Mouse (Mus musculus): ENCODE measurements at regions not wholly inside any gene's neighbourhood (a gene's known extent, or its start where the extent isn't known, plus 50 kb on each side); places are given as distances from the start of the nearest gene placed in this dataset.

DNA sequence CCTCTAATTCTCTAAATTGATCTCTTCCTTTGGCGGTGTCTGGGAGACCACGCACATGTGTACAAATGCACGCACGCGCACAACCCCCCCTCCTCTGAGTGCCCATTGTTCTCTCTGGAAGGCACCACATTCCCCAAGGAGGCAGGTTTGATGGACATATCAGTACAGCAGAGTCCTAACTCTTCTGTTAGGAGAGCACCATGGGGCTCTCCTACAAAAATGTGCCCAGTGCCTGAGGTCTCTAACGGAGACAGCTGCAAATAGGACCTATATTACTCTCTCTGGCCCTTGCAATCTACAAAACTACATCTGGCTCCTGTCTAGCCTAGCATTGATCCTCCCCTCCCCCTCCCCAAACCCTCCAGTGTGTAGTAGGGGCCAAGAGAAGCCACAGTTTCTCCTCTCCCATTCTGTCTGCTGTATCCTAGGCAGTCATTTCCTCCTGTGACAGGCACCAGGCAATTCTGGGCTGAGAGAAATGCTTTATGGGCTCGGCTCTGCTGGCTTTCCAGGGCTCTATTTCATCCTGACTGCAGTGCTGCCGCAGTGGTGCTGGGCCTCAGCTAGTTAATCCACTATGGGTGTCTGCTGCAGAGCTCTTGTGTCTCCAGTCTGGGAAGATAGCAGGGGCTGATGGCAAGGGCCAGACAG is 340.6 kb downstream of the Rps24 start:
- DNase-seq (ENCODE audit: low spot score in 2 of 2) = no peak

DNA sequence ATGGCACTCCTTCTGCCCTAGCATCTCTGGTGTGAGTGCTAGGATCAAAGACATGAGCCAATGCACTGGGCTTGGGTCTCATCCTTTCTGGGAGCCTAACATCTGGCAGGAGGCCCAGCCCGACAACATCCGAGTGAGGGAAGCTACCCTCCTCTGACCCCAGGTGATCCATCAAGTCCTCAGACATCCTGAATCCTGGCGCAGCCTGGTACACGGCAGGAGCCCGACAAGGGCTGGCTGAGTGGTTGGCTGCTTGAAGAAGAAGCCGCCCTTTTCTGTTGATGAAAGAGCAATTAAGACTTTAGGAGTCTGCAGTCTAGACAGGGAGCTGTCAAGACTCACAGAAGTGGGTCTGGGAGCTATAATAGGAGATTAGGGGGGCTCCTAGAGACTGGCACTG is 342.1 kb downstream of the Rps24 start:
- no peak for DNase-seq (ENCODE audit: low spot score in 2 of 2)

DNA sequence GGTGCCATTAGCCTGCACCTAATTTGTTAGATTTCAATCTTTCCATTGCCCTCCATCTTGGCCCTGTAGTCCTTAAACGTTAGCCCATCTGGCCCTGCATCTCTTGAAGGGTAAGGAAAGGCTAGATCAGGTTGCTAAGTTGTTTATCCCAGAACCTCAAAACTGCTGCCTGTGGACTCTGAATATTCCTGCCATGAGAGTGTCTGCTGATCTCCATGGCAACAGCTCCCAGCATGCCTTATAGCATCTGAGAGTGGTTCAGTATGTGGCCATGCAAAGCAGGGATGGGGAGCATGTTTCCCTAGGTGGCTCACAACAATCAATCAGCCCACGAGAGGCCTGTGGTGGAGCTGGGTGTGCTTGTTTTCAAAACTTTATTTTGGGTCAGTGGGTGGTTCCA is 346.3 kb downstream of the Rps24 start:
- no peak for DNase-seq (ENCODE audit: low spot score in 2 of 2)

DNA sequence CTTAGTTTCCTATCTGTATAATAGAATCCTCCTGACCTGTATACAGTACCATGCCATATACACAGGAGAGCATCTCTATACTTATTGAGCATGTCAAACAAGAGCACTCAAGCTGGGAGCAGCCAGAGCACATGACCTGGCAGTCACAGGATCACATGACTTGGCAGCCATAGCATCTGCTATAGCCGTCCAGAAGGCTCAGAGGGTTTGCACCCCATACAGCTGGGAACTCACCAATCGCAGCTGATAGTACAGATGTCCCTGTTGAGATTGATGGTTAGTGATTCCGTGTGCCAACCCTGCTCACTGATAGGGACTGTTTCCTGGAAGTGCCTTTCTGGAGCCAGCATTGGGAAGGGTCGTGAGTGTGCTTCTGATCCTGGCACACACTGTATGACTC is 351.3 kb downstream of the Rps24 start:
- DNase-seq (ENCODE audit: low spot score in 2 of 2) = no peak

DNA sequence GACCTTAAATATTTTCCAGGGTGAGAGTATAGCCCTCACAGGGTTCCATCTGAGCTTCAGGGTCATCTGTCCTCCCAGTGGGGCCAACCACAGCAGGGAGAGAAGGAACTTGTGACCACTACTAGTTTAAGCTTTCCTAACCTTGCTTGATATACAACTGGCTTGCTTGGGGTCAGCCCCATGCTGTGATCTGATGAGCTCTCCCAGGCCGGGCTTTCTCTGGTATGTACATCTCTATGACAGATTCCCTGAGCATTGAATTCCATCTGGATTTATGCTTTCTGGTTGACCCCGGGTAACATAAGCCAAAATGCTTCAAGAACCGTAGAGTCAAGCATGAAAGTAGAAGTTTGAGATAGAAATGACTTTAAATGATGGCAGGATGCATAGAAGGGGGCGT is 352.1 kb downstream of the Rps24 start:
- DNase-seq (ENCODE audit: low spot score in 2 of 2) = no peak

DNA sequence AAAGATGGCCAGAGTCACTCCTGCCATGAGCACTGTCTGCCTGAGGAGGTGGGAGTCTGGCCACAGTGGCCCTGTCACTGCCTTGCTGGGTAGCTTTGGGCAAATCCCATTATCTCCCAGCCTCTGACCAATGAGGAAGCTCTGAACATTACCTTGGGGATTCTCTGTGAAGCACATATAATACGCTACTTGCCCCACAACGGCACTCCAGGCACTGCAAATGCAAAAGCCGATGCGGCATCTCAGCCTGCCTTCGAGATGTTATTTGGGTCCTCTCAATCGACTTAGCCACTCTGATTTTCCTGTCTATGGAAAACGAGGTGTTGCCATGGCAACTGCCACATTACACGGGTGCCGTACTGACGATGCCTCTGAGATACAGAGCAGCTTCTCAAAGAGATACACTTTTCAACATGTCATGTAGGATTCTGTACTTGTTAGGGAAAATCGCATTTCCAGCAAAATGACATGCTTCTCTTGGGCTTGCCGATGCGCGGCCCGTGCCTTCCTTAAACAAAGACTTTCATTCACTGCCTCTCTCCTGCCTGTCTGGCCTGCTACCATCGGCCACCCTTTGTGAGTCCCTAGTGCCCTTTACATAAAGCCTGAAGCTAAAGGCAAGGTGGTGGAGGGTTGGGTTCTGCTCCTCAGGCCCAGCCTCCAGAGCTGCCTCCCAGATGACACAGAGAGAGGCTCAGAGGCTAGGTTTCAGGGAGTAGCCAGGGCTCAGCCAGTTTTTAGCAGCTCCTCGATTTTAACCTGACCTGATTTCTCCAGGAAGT is 355.0 kb downstream of the Rps24 start:
- peak; percentile 38 to 72 for DNase-seq (ENCODE audit: low spot score in 2 of 2)

DNA sequence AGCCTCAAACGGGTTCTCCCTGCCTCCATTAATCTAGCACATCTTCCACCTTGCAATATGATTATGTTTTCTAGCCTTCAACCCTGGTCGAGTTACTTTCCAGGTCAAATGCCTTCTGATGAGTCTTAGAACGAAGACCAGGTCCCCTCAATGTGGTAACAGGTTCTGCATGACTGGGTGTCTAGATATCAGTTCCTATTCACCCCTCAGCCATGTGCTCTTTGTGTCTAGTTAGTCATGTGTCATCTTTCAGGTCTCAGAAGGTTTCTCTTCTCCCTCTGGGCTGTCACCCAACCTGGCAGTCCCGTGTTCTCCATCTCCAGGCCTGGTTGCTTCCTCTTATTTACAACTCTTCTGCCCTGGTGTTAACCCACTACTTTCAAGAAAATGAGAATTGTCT is 356.7 kb downstream of the Rps24 start:
- DNase-seq (ENCODE audit: low spot score in 2 of 2) = no peak

DNA sequence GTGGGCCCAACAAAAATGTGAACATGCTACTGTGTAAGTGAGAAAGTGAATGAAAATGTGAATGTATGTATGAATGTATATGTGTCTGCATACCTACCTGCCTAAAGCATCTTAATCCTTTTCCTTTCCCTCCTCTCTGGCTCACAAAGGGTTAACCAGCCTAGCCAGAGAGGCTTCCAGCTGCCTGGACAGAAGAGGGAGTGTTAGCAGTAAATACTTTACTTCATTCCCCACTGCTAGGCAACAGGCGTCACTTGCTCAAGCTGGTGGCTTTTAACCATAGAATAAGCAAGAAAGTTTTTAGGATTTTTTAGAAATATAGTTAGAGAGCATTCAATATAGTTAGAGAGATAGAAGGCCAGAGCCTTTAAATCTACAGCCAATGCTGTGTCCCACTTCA is 363.6 kb downstream of the Rps24 start:
- DNase-seq (ENCODE audit: low spot score in 2 of 2) = no peak

DNA sequence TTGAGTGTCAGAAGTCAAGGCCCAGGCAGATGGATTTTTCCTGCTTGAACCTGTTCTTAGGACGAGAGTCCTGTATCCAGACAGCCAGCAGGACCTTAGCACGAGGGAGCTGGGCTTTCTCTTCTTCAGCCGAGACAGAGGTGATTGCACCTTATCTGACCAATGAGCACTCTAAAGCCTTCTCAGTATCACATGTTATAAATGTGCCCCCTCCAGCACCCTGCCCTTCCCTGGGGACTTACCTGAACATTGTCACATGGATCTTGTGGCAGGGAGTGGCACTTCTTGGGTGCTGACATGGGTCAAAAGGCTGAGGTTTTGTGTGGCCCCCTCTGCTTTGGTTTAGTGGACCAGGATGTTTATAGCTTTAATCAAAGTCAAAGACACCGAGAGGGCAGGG is 367.5 kb downstream of the Rps24 start:
- DNase-seq (ENCODE audit: low spot score in 2 of 2) = no peak

DNA sequence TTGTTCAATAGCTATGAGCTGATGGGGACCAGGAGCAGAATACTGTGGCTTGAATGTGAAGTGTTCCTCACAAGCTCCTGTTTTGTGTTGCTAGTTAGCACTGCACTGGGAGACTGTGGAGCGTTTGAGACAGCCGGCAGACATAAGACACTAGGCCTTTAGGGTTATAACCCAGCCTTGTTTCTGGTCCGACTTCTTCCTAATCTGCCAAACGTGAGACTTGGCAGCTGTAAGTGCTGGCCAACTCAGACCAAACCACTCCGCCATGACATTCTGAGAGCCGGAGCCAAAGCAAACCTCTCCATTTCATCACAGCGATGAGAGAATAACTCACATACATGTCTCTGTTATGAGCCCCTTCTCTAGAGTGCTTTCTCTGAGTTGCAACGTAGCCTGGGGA is 375.2 kb downstream of the Rps24 start:
- DNase-seq (ENCODE audit: low spot score in 2 of 2) = no peak

DNA sequence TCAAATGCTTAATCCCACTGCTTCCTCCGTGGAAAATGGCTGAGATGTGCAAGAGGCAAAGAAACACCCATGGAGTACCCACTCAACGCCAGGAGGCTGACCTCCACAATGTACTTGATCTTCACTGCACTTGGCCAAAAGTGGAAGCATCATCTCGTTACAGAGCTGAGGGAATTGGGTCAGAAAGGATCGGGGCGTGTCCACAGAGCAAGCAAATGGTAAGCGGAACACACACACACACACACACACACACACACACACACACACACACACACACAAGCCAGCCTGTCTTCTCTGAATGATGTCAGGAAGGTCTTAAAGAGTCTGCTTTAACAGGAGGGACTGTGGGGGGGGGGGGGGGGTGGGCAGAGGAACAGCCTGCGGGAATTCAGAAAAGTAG is 375.7 kb downstream of the Rps24 start:
- DNase-seq (ENCODE audit: low spot score in 2 of 2) = no peak

DNA sequence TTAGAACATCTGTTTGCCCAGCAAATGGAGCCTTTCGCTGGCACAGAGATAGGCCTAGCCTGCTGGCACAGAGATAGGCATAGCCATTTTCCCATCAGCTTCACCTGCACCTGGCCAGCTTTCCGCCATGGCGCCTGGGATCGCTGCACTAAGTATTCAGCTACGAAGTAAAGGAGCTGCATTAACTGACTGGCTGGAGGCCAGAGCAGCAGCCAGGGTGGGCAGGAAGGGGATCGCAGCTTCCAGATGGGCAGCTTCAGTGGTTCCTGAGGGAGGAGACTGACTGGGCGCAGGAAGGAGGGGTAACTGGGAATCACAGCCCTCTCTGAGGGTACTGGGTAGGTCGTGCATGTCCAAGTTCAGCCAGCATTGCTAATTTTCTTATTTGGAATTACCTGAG is 376.2 kb downstream of the Rps24 start:
- no peak for DNase-seq (ENCODE audit: low spot score in 2 of 2)

DNA sequence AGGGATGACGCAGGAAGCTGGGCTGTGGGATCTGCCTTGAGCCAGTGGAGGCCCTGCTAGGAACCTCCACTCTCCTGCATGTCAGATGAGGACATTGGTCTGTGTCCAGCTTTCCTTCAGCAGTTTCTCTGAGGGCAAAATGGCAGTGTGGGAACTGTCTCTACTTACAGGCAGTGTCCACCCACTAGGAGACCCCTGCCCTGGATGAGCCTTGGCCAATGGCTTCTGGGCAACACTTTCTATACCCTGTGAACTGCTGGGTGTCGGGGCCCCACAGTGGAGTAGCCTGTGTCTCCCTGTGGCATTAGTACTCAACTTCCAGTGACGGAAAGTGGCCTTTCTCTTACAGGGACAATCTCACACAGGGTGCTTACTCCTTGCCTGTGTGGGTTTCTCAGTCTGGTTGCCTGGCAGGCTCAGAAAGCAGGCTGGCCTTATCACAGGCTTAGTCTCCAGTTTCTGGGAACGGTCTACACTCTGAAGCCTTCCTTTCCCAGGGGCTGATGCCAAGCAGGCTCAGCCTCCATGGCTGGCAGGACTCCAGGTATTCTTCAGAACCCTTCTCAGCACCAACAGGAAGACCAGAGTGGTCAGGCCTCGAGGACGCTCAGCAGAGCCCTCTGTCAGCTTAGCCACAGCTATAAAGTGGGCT is 378.8 kb downstream of the Rps24 start:
- no peak for DNase-seq (ENCODE audit: low spot score in 2 of 2)

DNA sequence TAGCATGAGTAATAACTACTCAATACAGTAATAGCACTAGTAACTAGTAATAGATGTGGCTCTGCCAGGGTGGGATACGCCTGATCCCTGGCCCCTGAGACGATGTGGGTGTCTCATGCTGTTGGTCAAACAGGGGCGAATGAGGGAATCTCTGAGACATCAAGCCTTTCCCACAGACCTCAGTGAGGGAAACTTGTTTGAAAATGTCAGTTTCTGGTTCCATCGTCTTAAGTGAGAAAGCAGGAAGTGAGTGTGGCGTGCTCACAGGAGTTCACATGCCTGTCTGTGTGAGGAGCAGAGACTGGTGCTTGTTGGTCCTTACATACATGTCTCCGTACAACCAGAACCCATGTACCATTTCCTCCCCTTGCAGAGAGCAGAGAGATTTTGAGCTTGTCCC is 380.9 kb downstream of the Rps24 start:
- no peak for DNase-seq (ENCODE audit: low spot score in 2 of 2)

DNA sequence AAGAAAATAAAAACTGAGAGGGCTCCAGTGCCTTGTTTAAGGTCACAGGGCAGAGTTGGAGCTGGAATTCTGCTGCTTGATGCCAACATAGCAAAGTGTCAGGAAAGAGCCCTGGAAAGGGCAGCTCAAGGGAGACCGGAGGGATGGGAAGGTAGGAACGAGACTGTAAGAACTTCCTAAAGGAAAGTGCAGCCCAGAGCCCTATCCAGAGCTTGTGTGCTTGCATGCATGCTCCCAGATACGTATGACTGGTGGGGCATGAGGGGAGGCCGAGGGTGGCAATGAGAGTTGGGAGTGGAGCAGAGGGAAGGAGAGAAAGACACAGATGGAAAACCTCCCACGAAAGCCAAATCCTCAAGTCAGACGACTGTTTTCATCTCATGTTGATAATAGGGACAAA is 381.8 kb downstream of the Rps24 start:
- DNase-seq (ENCODE audit: low spot score in 2 of 2) = no peak

DNA sequence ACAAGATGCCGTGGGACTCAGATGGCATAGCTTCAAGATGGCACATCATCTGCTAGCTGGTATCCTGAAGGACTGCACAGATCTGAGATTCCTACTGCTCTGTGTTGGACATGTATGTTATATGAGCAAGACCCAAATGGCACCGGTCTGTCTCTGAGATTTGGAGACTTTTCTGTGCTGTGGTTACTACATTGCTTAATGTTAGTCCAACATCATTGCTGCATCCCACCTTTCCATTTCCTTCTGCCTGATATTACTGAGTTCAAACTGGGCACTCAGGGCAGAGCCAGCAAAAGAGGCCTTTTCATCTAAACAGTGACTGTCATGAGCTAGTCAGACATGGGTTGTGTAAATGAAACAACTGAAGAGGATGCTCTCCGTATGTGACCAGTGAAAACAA is 383.3 kb downstream of the Rps24 start:
- DNase-seq (ENCODE audit: low spot score in 2 of 2) = no peak

DNA sequence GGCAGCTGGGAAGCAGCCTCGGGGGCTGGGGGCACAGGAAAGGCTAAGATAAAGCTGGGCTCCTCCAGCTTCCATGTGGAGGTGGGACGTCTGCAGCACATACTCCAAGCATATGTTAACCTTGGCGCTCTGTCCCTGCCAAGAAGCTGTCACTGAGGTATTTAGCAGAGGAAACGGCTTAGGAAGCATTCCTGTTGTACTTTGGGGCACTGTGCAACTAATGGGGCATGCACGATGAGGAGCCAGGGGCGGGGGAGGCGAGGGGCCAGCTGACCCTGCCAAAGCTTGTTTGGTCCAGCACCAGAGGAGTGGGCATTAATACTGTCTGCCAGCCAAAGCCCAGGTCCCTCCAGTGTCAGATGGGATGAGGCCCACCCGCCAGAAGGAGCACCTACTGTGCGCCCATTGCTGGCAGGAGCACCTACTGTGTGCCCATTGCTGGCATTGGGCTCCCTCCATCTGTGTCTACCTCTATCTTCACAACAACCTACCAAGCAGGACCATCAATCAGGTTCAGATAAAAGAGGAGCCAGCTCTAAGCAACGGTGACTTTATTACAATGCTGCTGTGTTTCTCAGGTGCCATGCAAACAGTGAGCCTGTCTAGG is 384.6 kb downstream of the Rps24 start:
- DNase-seq (ENCODE audit: low spot score in 2 of 2) = peak in 1 of 2 experiments; percentile 67

DNA sequence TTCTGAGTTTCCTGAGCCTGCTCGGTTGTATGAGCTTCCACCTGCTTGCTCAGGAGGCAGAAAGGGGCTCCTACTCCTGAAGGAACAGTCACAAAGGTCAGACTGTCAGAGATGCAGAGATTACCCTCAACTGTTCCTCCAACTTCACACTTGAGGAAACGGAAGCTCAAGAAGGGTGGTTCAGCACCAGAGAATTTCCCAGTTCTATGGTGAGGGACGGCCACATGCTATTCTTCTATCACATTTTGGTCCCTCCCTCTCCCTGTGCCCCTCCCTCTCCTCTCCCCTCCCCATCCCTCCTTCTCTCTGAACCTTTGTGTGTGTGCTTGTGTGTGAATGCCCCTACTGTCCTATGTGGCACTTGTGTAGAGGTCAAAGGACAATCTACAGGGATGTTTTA is 386.0 kb downstream of the Rps24 start:
- DNase-seq (ENCODE audit: low spot score in 2 of 2) = no peak

DNA sequence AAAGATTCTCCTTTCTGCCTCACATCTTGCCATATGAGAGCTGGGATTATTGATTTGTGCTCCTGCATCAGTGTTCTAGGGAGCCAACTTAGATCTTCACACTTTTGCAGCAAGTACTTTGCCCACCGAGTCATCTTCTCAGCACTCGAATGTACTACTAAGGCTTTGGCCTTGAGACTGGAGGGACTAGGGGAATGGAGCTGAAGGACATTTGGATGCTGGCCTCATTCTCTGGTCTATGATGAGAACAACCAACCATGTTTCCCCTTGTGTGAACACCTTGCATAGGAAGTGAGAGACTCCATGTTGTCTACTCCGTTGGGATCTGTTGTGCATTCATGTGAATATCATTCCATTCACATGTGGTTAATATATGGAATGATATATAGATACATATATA is 386.5 kb downstream of the Rps24 start:
- DNase-seq (ENCODE audit: low spot score in 2 of 2) = no peak

DNA sequence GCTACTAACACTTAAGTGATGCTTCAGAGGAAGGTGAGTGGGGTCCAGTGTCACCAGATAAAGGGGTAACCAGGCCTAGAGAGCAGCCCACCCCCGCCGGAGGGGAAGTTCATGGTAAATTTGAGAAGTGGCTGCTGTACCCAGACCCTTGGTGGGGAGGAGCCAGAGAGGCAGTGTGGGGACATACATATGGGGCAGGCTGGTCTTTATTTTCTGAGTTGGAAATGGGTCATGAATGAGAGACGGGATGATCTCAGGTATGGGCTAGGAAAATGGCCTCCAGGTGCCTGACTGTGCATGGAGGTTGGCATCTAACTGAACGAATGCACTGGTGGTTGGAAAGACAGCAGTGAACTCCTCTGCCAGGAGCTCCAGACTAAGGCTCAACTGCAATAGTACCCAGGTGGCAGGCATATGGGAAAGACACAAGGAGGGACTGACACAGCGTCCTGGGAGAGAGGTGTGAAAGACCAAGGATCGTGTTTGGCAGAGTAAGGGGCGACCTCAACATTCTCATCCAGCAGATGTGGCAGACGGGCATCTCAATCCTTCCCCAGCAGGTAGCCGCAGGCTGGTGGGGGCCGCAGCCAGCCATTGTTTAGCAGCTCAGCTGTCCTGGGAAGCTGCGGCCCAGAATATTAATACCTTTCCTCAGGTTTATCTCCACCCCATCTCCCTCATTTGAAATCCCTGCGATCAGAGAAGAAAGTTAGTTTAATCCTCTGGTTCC is 387.7 kb downstream of the Rps24 start:
- DNase-seq (ENCODE audit: low spot score in 2 of 2) = no peak

DNA sequence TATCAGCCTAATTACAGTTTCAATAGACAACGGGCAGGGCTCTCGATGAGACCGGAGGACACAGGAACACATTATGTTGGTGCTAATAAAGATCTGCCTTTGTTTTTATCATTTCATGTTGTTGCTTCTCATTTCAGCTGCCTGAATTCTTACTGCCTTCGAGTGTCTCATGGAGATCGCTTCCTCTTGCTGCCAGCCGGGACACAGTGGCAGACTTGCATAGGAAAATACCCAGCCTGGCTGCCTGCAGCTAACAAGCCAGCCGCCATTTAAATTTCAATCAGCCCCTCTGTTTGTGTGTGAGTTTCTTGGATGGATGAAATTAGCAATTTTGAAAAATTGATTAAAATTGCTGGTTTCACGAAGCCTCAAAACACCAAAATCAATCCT is 388.2 kb downstream of the Rps24 start:
- DNase-seq (ENCODE audit: low spot score in 2 of 2) = no peak

DNA sequence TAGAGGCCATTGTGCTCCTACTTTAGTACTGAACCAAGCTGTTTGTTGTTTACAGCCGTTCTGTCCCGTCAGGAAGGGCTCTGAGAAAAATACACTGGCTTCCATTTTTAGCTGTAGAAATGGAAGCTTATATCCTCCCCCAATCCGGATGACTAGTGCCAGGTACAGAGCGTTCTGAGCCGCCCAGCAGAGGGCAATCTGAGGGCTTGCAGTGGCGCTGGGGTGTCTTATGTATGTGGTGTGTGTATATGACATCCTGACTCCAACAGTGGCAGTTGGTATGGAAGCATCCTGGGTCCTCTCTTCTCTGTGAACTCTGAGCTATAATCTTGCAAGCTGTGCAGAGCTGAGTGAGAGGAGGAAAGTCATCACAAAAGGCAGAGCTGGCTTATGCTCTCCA is 389.0 kb downstream of the Rps24 start:
- no peak for DNase-seq (ENCODE audit: low spot score in 2 of 2)

Data from cerebellum, postnatal 4 days (tissue).